Comparison of ENCODE assay signal across 7 mouse cellular contexts in genomic region chr10:59114535-59115291, GRCm38 (mm10).
A peak's percentile ranks its signal among the peaks of the same experiment; 100 is the strongest.
DNase-seq lines count a peak whose midpoint lies in the region; ATAC-seq and TF ChIP-seq lines count a peak whose summit lies in the region.

No protein-coding gene starts in this region.

- H3K9ac ChIP-seq in embryonic facial prominence, embryonic 11.5 days (replicated peaks; ENCODE audit: low read length) = no peak overlapping the region

- H3K9me3 ChIP-seq in embryonic facial prominence, embryonic 11.5 days (replicated peaks; ENCODE audit: control insufficient read depth, low read length) = no peaks in the 10 kb centered on the region

- DNase-seq in adrenal gland, adult 2 months = peak; percentile 65
- peak; percentile 53 for DNase-seq in embryonic facial prominence, embryonic 11.5 days (ENCODE audit: low spot score)
- peak; percentile 51 to 58 for DNase-seq in heart, postnatal 10 days
- peak; percentile 74 to 75 for DNase-seq in left cerebral cortex, adult 2 months (ENCODE audit: extremely low spot score in 1 of 2, low spot score in 2 of 2)
- DNase-seq in right cerebral cortex, postnatal 14 days = peak; percentile 71
- DNase-seq in cerebellum, postnatal 4 days (ENCODE audit: low spot score in 2 of 2) = no peak
- DNase-seq in urinary bladder, postnatal 25 days (ENCODE audit: low spot score) = no peak

- intact Hi-C loops in heart, postnatal 10 days (cut with DNase I) = no loop called here
- intact Hi-C loops in left cerebral cortex, adult 2 months (cut with DNase I) = loop anchor here (1.0 kb wide), 3 partner anchors 13 to 302 kb away; no protein-coding TSS in a partner anchor

- H3K36me3 ChIP-seq in embryonic facial prominence, embryonic 11.5 days (replicated peaks; ENCODE audit: control insufficient read depth, insufficient read depth, low read depth, low read length) = no peaks in the 10 kb centered on the region

- 27% methylated on average over 15 of the region's 15 CpGs for WGBS in embryonic facial prominence, embryonic 11.5 days

- no peak overlapping the region for H3K4me2 ChIP-seq in embryonic facial prominence, embryonic 11.5 days (ENCODE audit: low read depth, low read length)

- no peaks in the 10 kb centered on the region for H3K27me3 ChIP-seq in embryonic facial prominence, embryonic 11.5 days (ENCODE audit: control insufficient read depth, insufficient read depth, low read length)

- H3K27ac ChIP-seq in embryonic facial prominence, embryonic 11.5 days (replicated peaks; ENCODE audit: low read depth, low read length) = no peak overlapping the region
- peak overlapping the region; percentile 89 for H3K27ac ChIP-seq in left cerebral cortex, adult 2 months

- no peak overlapping the region for H3K4me3 ChIP-seq in embryonic facial prominence, embryonic 11.5 days (ENCODE audit: low read depth, low read length)
- no peak overlapping the region for H3K4me3 ChIP-seq in left cerebral cortex, adult 2 months

- TF ChIP-seq CTCF in left cerebral cortex, adult 2 months (IDR thresholded peaks at IDR 0.05) = no peak

- no peaks in the 10 kb centered on the region for H3K4me1 ChIP-seq in embryonic facial prominence, embryonic 11.5 days (ENCODE audit: control insufficient read depth, insufficient read depth, low read length)

- ATAC-seq in embryonic facial prominence, embryonic 11.5 days (replicated peaks; ENCODE audit: insufficient number of reproducible peaks, low FRiP score, low TSS enrichment, low read depth) = no peak; the same call in 1 of the 2 replicates

Comparison
In these comparisons a context has a peak if more than half of its experiments do, and no peak if none do; other contexts are left out.
1. DNase-seq: peak in adrenal gland, adult 2 months (single experiment), embryonic facial prominence, embryonic 11.5 days (single experiment), heart, postnatal 10 days (2 of 2), left cerebral cortex, adult 2 months (2 of 2) and right cerebral cortex, postnatal 14 days (single experiment); none in cerebellum, postnatal 4 days (0 of 2) and urinary bladder, postnatal 25 days (single experiment).